Mouse (Mus musculus) C2C12 (cell line): ENCODE results near the gene Tecpr2.

Source experiments
- MAX ChIP-seq: IDR thresholded peaks from one replicate; pipeline ENCODE4 v1.6.1; 2011; ENCODE audit warnings: mild to moderate bottlenecking, control low read depth
- USF1 ChIP-seq: IDR thresholded peaks from one replicate; pipeline ENCODE4 v1.6.1; 2011; ENCODE audit warnings: low read depth, mild to moderate bottlenecking, control low read depth, moderate library complexity

- TF ChIP-seq USF1 (no peak), MAX (no peak)
These were observed 59.2 kb downstream of the Tecpr2 start for GRCm38 (mm10) chr12:110948082-110948909.
